In genomic region chr7:60003006-60003865, GRCm38 (mm10) we compare ENCODE assay signal across 9 mouse cellular contexts. TPM values are rescaled to one million over a fixed set of nuclear protein-coding genes. Genes with fewer than 3 reads are reported as not detected.
DNase-seq lines count a peak whose midpoint lies in the region; ATAC-seq and TF ChIP-seq lines count a peak whose summit lies in the region.
"Had no signal": no experiment of that assay in that cellular context is flagged by ENCODE, and none has a peak within 500 bp of the region (broad histone marks: within the 10 kb centered on the region; RNA-seq: fewer than 3 reads in every experiment).

No protein-coding gene starts in this region.

- H3K9me3 ChIP-seq in lung, embryonic 14.5 days (ENCODE audit: low read depth, low read length): peaks cover 23% of the 10 kb centered on the region; the same call in 1 of the 2 replicates
- H3K9me3 ChIP-seq in embryonic facial prominence, embryonic 11.5 days (replicated peaks; ENCODE audit: control insufficient read depth, low read length): peaks cover 11% of the 10 kb centered on the region
- H3K9me3 ChIP-seq in hindbrain, embryonic 13.5 days: peaks cover 16% of the 10 kb centered on the region
- H3K9me3 ChIP-seq in neural tube, embryonic 11.5 days (ENCODE audit: control insufficient read depth, low read length): peaks cover 6% of the 10 kb centered on the region; the same call in 1 of the 2 replicates

- 45% methylated on average over 12 of the region's 12 CpGs for WGBS in lung, embryonic 14.5 days
- WGBS in embryonic facial prominence, embryonic 11.5 days: 47% methylated on average over 12 of the region's 12 CpGs
- WGBS in hindbrain, embryonic 13.5 days: 46% methylated on average over 12 of the region's 12 CpGs
- 48% methylated on average over 12 of the region's 12 CpGs for WGBS in neural tube, embryonic 11.5 days

- ATAC-seq in lung, embryonic 14.5 days (ENCODE audit: insufficient read depth): no peak
- ATAC-seq in embryonic facial prominence, embryonic 11.5 days (replicated peaks; ENCODE audit: insufficient number of reproducible peaks, low FRiP score, low TSS enrichment, low read depth): 0 out of 2 replicates have a peak, but pooled peaks have one; percentile 30
- ATAC-seq in hindbrain, embryonic 13.5 days (ENCODE audit: low FRiP score): peak; percentile 84
- peak; percentile 48 for ATAC-seq in neural tube, embryonic 11.5 days (ENCODE audit: insufficient read depth, low FRiP score, low TSS enrichment)

- intact Hi-C loops in left cerebral cortex, postnatal 14 days (cut with DNase I): no loop called here

- H3K36me3 ChIP-seq in lung, embryonic 14.5 days (ENCODE audit: insufficient read depth): no peaks in the 10 kb centered on the region
- H3K36me3 ChIP-seq in embryonic facial prominence, embryonic 11.5 days (replicated peaks; ENCODE audit: control insufficient read depth, insufficient read depth, low read depth, low read length): no peaks in the 10 kb centered on the region
- no peaks in the 10 kb centered on the region for H3K36me3 ChIP-seq in hindbrain, embryonic 13.5 days
- H3K36me3 ChIP-seq in neural tube, embryonic 11.5 days (ENCODE audit: control insufficient read depth, insufficient read depth, low read length): no peaks in the 10 kb centered on the region

- peak overlapping the region; percentile 62 for H3K4me2 ChIP-seq in lung, embryonic 14.5 days
- peak overlapping the region; percentile 43 for H3K4me2 ChIP-seq in embryonic facial prominence, embryonic 11.5 days (ENCODE audit: low read depth, low read length)
- H3K4me2 ChIP-seq in hindbrain, embryonic 13.5 days: peak overlapping the region; percentile 50
- peak overlapping the region; percentile 36 for H3K4me2 ChIP-seq in neural tube, embryonic 11.5 days (ENCODE audit: low read depth)

- no peak overlapping the region for H3K27ac ChIP-seq in lung, embryonic 14.5 days (ENCODE audit: low read depth)
- 0 out of 2 replicates have a peak overlapping the region, but pooled peaks have one; percentile 52 for H3K27ac ChIP-seq in embryonic facial prominence, embryonic 11.5 days (replicated peaks; ENCODE audit: low read depth, low read length)
- peak overlapping the region; percentile 92 for H3K27ac ChIP-seq in hindbrain, embryonic 13.5 days
- no peak overlapping the region for H3K27ac ChIP-seq in neural tube, embryonic 11.5 days (ENCODE audit: low read depth, low read length)

- no peak for TF ChIP-seq CTCF in lung, embryonic 14.5 days (IDR thresholded peaks at IDR 0.05; ENCODE audit: low read depth)

- H3K4me3 ChIP-seq in lung, embryonic 14.5 days (ENCODE audit: low read depth, low read length): peak overlapping the region; percentile 52
- H3K4me3 ChIP-seq in embryonic facial prominence, embryonic 11.5 days (ENCODE audit: low read depth, low read length): peak overlapping the region; percentile 55
- H3K4me3 ChIP-seq in hindbrain, embryonic 13.5 days: peak overlapping the region; percentile 64
- peak overlapping the region; percentile 54 for H3K4me3 ChIP-seq in neural tube, embryonic 11.5 days (ENCODE audit: low read depth, low read length)

- H3K4me1 ChIP-seq in lung, embryonic 14.5 days (ENCODE audit: insufficient read depth): no peaks in the 10 kb centered on the region
- H3K4me1 ChIP-seq in embryonic facial prominence, embryonic 11.5 days (ENCODE audit: control insufficient read depth, insufficient read depth, low read length): no peaks in the 10 kb centered on the region
- no peaks in the 10 kb centered on the region for H3K4me1 ChIP-seq in hindbrain, embryonic 13.5 days (replicated peaks)
- H3K4me1 ChIP-seq in neural tube, embryonic 11.5 days (ENCODE audit: control insufficient read depth, insufficient read depth, low read length): no peaks in the 10 kb centered on the region

- H3K9ac ChIP-seq in lung, embryonic 14.5 days: peak overlapping the region; percentile 57
- no peak overlapping the region for H3K9ac ChIP-seq in embryonic facial prominence, embryonic 11.5 days (replicated peaks; ENCODE audit: low read length)
- peak overlapping the region; percentile 85 for H3K9ac ChIP-seq in hindbrain, embryonic 13.5 days
- peak overlapping the region; percentile 41 for H3K9ac ChIP-seq in neural tube, embryonic 11.5 days (ENCODE audit: low read length)

- H3K27me3 ChIP-seq in lung, embryonic 14.5 days (ENCODE audit: insufficient read depth, low read length): no peaks in the 10 kb centered on the region
- no peaks in the 10 kb centered on the region for H3K27me3 ChIP-seq in embryonic facial prominence, embryonic 11.5 days (ENCODE audit: control insufficient read depth, insufficient read depth, low read length)
- no peaks in the 10 kb centered on the region for H3K27me3 ChIP-seq in hindbrain, embryonic 13.5 days
- no peaks in the 10 kb centered on the region for H3K27me3 ChIP-seq in neural tube, embryonic 11.5 days (ENCODE audit: control insufficient read depth, insufficient read depth, low read length)
- H3K27me3 ChIP-seq: Patski had no signal

- DNase-seq in lung, embryonic 14.5 days: peak; percentile 11
- DNase-seq in lung, adult 18-20 months: no peak
- peak; percentile 36 for DNase-seq in embryonic facial prominence, embryonic 11.5 days (ENCODE audit: low spot score)
- peak; percentile 62 to 65 for DNase-seq in left cerebral cortex, postnatal 14 days (ENCODE audit: low spot score in 2 of 2)
- DNase-seq in neural tube, embryonic 11.5 days (ENCODE audit: low spot score): peak; percentile 56
- DNase-seq in urinary bladder, postnatal 25 days (ENCODE audit: low spot score): no peak
- no peak for DNase-seq in lung, postnatal 10 days

RNA-seq across cellular contexts. Expression of gene Snurf, which starts 1.6 kb away (rescaled TPM):
- 17.4 and 26.6 TPM in 2 replicates for polyA plus RNA-seq in lung, embryonic 14.5 days (2014; fragmentation: Nextera tagmentation; extraction: Ambion mirVana)
- 75.4 and 79.5 TPM in 2 replicates for polyA plus RNA-seq in embryonic facial prominence, embryonic 11.5 days (2014; fragmentation: Nextera tagmentation; extraction: Ambion mirVana)
- polyA plus RNA-seq in hindbrain, embryonic 13.5 days (2015; fragmentation: Nextera tagmentation; extraction: Ambion mirVana): 492 TPM in 2 replicates
- total RNA-seq in left cerebral cortex, postnatal 14 days (2021): 1,000 to 10,000 TPM; 2,439 to 2,731 TPM
- polyA plus RNA-seq in neural tube, embryonic 11.5 days (2014; fragmentation: Nextera tagmentation; extraction: Ambion mirVana): 106 and 133 TPM in 2 replicates

RNA-seq across cellular contexts. Expression of gene Gm38393, which starts 1.6 kb away (rescaled TPM):
- 0.55 and 0.63 TPM in 2 replicates for polyA plus RNA-seq in lung, embryonic 14.5 days (2014; fragmentation: Nextera tagmentation; extraction: Ambion mirVana)
- 1.1 and 1.3 TPM in 2 replicates for polyA plus RNA-seq in embryonic facial prominence, embryonic 11.5 days (2014; fragmentation: Nextera tagmentation; extraction: Ambion mirVana)
- 2.9 and 4.1 TPM in 2 replicates for polyA plus RNA-seq in hindbrain, embryonic 13.5 days (2015; fragmentation: Nextera tagmentation; extraction: Ambion mirVana)
- total RNA-seq in left cerebral cortex, postnatal 14 days (2021): 10 to 100 TPM; 71.9 to 81.1 TPM
- 0.82 and 0.92 TPM in 2 replicates for polyA plus RNA-seq in neural tube, embryonic 11.5 days (2014; fragmentation: Nextera tagmentation; extraction: Ambion mirVana)

Comparison
In these comparisons a context has a peak if more than half of its experiments do, and no peak if none do; other contexts are left out.
1. DNase-seq: peak in lung, embryonic 14.5 days (single experiment), embryonic facial prominence, embryonic 11.5 days (single experiment), left cerebral cortex, postnatal 14 days (2 of 2) and neural tube, embryonic 11.5 days (single experiment); none in lung, adult 18-20 months (0 of 2), urinary bladder, postnatal 25 days (single experiment) and lung, postnatal 10 days (single experiment).
2. H3K27ac ChIP-seq: peak in embryonic facial prominence, embryonic 11.5 days (single experiment) and hindbrain, embryonic 13.5 days (single experiment); none in lung, embryonic 14.5 days (single experiment) and neural tube, embryonic 11.5 days (single experiment).
3. Peak in every context shown above with its lines, with median percentiles within 50 percentile points of each other: H3K4me2 ChIP-seq and H3K4me3 ChIP-seq.